Mouse (Mus musculus) thymus, adult 2 months (tissue): ENCODE results near the gene Xlr5c.
"Not testable (repeated sequence)": the region's sequence is repeated elsewhere in the genome, so short reads cannot be mapped to it uniquely, and the experiment has no call there.

Experiments used
- CTCF ChIP-seq: fragments of 200-500 bp; IDR thresholded peaks from 2 replicates; pipeline ENCODE4 v1.5.1; 2012; ENCODE audit warnings: mild to moderate bottlenecking, control low read depth, low read length, moderate library complexity, borderline replicate concordance; ENCODE audit not compliant: control insufficient read depth, poor library complexity, insufficient read depth; ENCODE audit errors: extremely low read depth
- POLR2A ChIP-seq: fragments of 200-500 bp; IDR thresholded peaks from 2 replicates; pipeline ENCODE4 v1.6.1; 2012; ENCODE audit warnings: mild to moderate bottlenecking, low read length, control low read depth, moderate library complexity; ENCODE audit not compliant: control insufficient read depth, poor library complexity, insufficient read depth; ENCODE audit errors: extremely low read depth

- not testable (repeated sequence) for TF ChIP-seq POLR2A, CTCF
Measured at GRCm38 (mm10) chrX:73292876-73293275, at the start of gene Xlr5c, which contains the start of gene Xlr5a.
